Mouse (Mus musculus): Measurements from ENCODE around the gene Sh3kbp1. TPM values are rescaled to one million over a fixed set of nuclear protein-coding genes. Genes with fewer than 3 reads are reported as not detected.

The Sh3kbp1 gene
- total RNA-seq, 2 experiments from 2014 or later: 57.5 to 61.3 TPM

- Histone ChIP-seq H3K27ac (no peak overlapping the region), H3K4me3 (no peak overlapping the region)
- DNase-seq (ENCODE audit: extremely low spot score in 1 of 2, low spot score in 2 of 2): peak in 1 of 2 experiments; percentile 10
- intact Hi-C loops (cut with DNase I): no loop called here
- no peak for TF ChIP-seq CTCF (IDR thresholded peaks at IDR 0.05)
Measured at GRCm38 (mm10) chrX:159809510-159809909, 182.4 kb downstream of the Sh3kbp1 start.

- intact Hi-C loops (cut with DNase I): no loop called here
- no peak for DNase-seq (ENCODE audit: extremely low spot score in 1 of 2, low spot score in 2 of 2)
- no peak for TF ChIP-seq CTCF (IDR thresholded peaks at IDR 0.05)
- H3K27ac ChIP-seq: no peak overlapping the region
- H3K4me3 ChIP-seq: no peak overlapping the region
Measured at GRCm38 (mm10) chrX:159810469-159810868, 183.4 kb downstream of the Sh3kbp1 start.

- DNase-seq (ENCODE audit: extremely low spot score in 1 of 2, low spot score in 2 of 2): no peak
- H3K27ac ChIP-seq: no peak overlapping the region
- H3K4me3 ChIP-seq: no peak overlapping the region
- intact Hi-C loops (cut with DNase I): loop anchor here (5.0 kb wide), 1 partner anchor 50 kb away; no protein-coding TSS in a partner anchor
- no peak for TF ChIP-seq CTCF (IDR thresholded peaks at IDR 0.05)
Measured at GRCm38 (mm10) chrX:159817508-159817907, 190.4 kb downstream of the Sh3kbp1 start.

GRCm38 (mm10) chrX:159828135-159828534, 201.1 kb downstream of the Sh3kbp1 start:
- intact Hi-C loops (cut with DNase I): no loop called here
- TF ChIP-seq CTCF (IDR thresholded peaks at IDR 0.05): no peak
- no peak for DNase-seq (ENCODE audit: extremely low spot score in 1 of 2, low spot score in 2 of 2)
- no peak overlapping the region for H3K27ac ChIP-seq
- H3K4me3 ChIP-seq: no peak overlapping the region

- Histone ChIP-seq H3K4me3 (no peak overlapping the region), H3K27ac (no peak overlapping the region; the same call in 1 of the 2 replicates)
- intact Hi-C loops (cut with DNase I): no loop called here
- no peak for TF ChIP-seq CTCF (IDR thresholded peaks at IDR 0.05)
- peak; percentile 13 to 28 for DNase-seq (ENCODE audit: extremely low spot score in 1 of 2, low spot score in 2 of 2)
Measured at GRCm38 (mm10) chrX:159829192-159829852, 202.2 kb downstream of the Sh3kbp1 start.

GRCm38 (mm10) chrX:159831176-159831575, 204.1 kb downstream of the Sh3kbp1 start:
- intact Hi-C loops (cut with DNase I): no loop called here
- Histone ChIP-seq H3K27ac (no peak overlapping the region), H3K4me3 (no peak overlapping the region)
- TF ChIP-seq CTCF (IDR thresholded peaks at IDR 0.05): no peak
- no peak for DNase-seq (ENCODE audit: extremely low spot score in 1 of 2, low spot score in 2 of 2)

GRCm38 (mm10) chrX:159835239-159835638, 208.2 kb downstream of the Sh3kbp1 start:
- DNase-seq (ENCODE audit: extremely low spot score in 1 of 2, low spot score in 2 of 2): no peak
- TF ChIP-seq CTCF (IDR thresholded peaks at IDR 0.05): no peak
- Histone ChIP-seq H3K4me3 (no peak overlapping the region), H3K27ac (no peak overlapping the region)
- intact Hi-C loops (cut with DNase I): no loop called here

- peak in 1 of 2 experiments; percentile 23 for DNase-seq (ENCODE audit: extremely low spot score in 1 of 2, low spot score in 2 of 2)
- intact Hi-C loops (cut with DNase I): no loop called here
- Histone ChIP-seq H3K4me3 (no peak overlapping the region), H3K27ac (no peak overlapping the region)
- TF ChIP-seq CTCF (IDR thresholded peaks at IDR 0.05): no peak
Measured at GRCm38 (mm10) chrX:159837379-159837778, 210.3 kb downstream of the Sh3kbp1 start.

GRCm38 (mm10) chrX:159839786-159840185, 212.7 kb downstream of the Sh3kbp1 start:
- Histone ChIP-seq H3K27ac (no peak overlapping the region), H3K4me3 (no peak overlapping the region)
- TF ChIP-seq CTCF (IDR thresholded peaks at IDR 0.05): no peak
- intact Hi-C loops (cut with DNase I): no loop called here
- no peak for DNase-seq (ENCODE audit: extremely low spot score in 1 of 2, low spot score in 2 of 2)

- DNase-seq (ENCODE audit: extremely low spot score in 1 of 2, low spot score in 2 of 2): no peak
- TF ChIP-seq CTCF (IDR thresholded peaks at IDR 0.05): no peak
- intact Hi-C loops (cut with DNase I): no loop called here
- H3K27ac ChIP-seq: no peak overlapping the region
- no peak overlapping the region for H3K4me3 ChIP-seq
Measured at GRCm38 (mm10) chrX:159840225-159840624, 213.2 kb downstream of the Sh3kbp1 start.

- no peak for DNase-seq (ENCODE audit: extremely low spot score in 1 of 2, low spot score in 2 of 2)
- intact Hi-C loops (cut with DNase I): loop anchor here (10.0 kb wide), 1 partner anchor 226 kb away; the partner anchor contains the start of gene Sh3kbp1
- TF ChIP-seq CTCF (IDR thresholded peaks at IDR 0.05): no peak
Measured at GRCm38 (mm10) chrX:159850722-159851121, 223.7 kb downstream of the Sh3kbp1 start.

GRCm38 (mm10) chrX:159856866-159857265, 229.8 kb downstream of the Sh3kbp1 start:
- H3K4me3 ChIP-seq: no peak overlapping the region
- intact Hi-C loops (cut with DNase I): loop anchor here (2.0 to 10.0 kb wide), 2 partner anchors 76 to 232 kb away; partner anchors contain the start of gene Sh3kbp1
- no peak overlapping the region; the same call in 1 of the 2 replicates for H3K27ac ChIP-seq
- TF ChIP-seq CTCF (IDR thresholded peaks at IDR 0.05): no peak
- no peak for DNase-seq (ENCODE audit: extremely low spot score in 1 of 2, low spot score in 2 of 2)

More at GRCm38 (mm10) chrX:159850722-159851121, 223.7 kb downstream of the Sh3kbp1 start:
- Histone ChIP-seq H3K4me3 (no peak overlapping the region), H3K27ac (no peak overlapping the region)

- intact Hi-C loops (cut with DNase I): loop anchor here (10.0 kb wide), 1 partner anchor 233 kb away; the partner anchor contains the start of gene Sh3kbp1
- H3K4me3 ChIP-seq: no peak overlapping the region
- no peak overlapping the region for H3K27ac ChIP-seq
- no peak for TF ChIP-seq CTCF (IDR thresholded peaks at IDR 0.05)
- no peak for DNase-seq (ENCODE audit: extremely low spot score in 1 of 2, low spot score in 2 of 2)
Measured at GRCm38 (mm10) chrX:159858126-159858525, 231.1 kb downstream of the Sh3kbp1 start.
